Mouse (Mus musculus) heart, adult 2 months (tissue): ENCODE results near the gene Gnptg. TPM values are rescaled to one million over a fixed set of nuclear protein-coding genes. Genes with fewer than 3 reads are reported as not detected.
"Not testable (repeated sequence)": the region's sequence is repeated elsewhere in the genome, so short reads cannot be mapped to it uniquely, and the experiment has no call there.

Experiments
- DNase-seq, 2 experiments: peaks; one replicate each; pipeline ENCODE4 v3.0.0; 2021
- H3K27ac ChIP-seq: fragments of 200-600 bp; 2 replicates; pipeline ENCODE4 v1.8.1; 2022
- H3K27me3 ChIP-seq: fragments of 200-500 bp; 2 replicates; pipeline ENCODE4 v1.6.1; 2012; ENCODE audit warnings: mild to moderate bottlenecking, low read length, inconsistent platforms, mixed read lengths; ENCODE audit not compliant: control insufficient read depth, insufficient read depth
- H3K36me3 ChIP-seq: fragments of 200-500 bp; 2 replicates; pipeline ENCODE4 v1.6.1; 2012; ENCODE audit warnings: low read length, inconsistent platforms; ENCODE audit not compliant: control insufficient read depth, insufficient read depth
- H3K4me1 ChIP-seq: fragments of 200-500 bp; 2 replicates; pipeline ENCODE4 v1.6.1; 2011; ENCODE audit warnings: low read length; ENCODE audit not compliant: control insufficient read depth, insufficient read depth
- H3K4me3 ChIP-seq: fragments of 200-600 bp; 2 replicates; pipeline ENCODE4 v1.8.1; 2022
- H3K79me2 ChIP-seq: fragments of 200-500 bp; replicated peaks from 2 replicates; pipeline ENCODE4 v1.6.1; 2012; ENCODE audit warnings: mild to moderate bottlenecking, inconsistent platforms, low read length, moderate library complexity, mixed read lengths; ENCODE audit not compliant: control insufficient read depth, insufficient read depth
- H3K9ac ChIP-seq: fragments of 200-500 bp; 2 replicates; pipeline ENCODE4 v1.6.1; 2012; ENCODE audit warnings: low read depth, mild to moderate bottlenecking, control low read depth, inconsistent platforms, low read length, mixed read lengths
- CTCF ChIP-seq: fragments of 200-600 bp; IDR thresholded peaks from 2 replicates; pipeline ENCODE4 v1.8.1; 2022; ENCODE audit warnings: antibody characterized with exemption, mild to moderate bottlenecking, moderate library complexity
- EP300 ChIP-seq: fragments of 200-500 bp; IDR thresholded peaks from 2 replicates; pipeline ENCODE4 v1.6.1; 2011; ENCODE audit warnings: low read depth, low read length, control low read depth; ENCODE audit not compliant: insufficient read depth
- POLR2A ChIP-seq: fragments of 200-500 bp; IDR thresholded peaks from 2 replicates; pipeline ENCODE4 v1.6.1; 2011; ENCODE audit warnings: mild to moderate bottlenecking, low read depth, low read length, control low read depth; ENCODE audit not compliant: insufficient read depth
- WGBS: fragments of 180-500 bp; shearing (Covaris S2); methylation state at CpG from one replicate; pipeline ENCODE4 v1.1.7; 2018; 5-methylcytosine and 5-hydroxymethylcytosine counted together
- intact Hi-C: fragments of 180-260 bp; cut with DNase I; formaldehyde crosslinking; loops from one replicate; pipeline ENCODE4 v1.15.1; 2025
- polyA plus RNA-seq: library from polyadenylated mRNA; depleted of rRNA; stranded (reverse); fragments of >200 nt; gene quantifications from 2 replicates; pipeline ENCODE4 v1.2.3, GENCODE M21; 2012
- total RNA-seq, 2 experiments: library from RNA; stranded (reverse); gene quantifications; 2 replicates each; pipeline ENCODE4 v1.2.3; 2021

Gene Gnptg
- total and polyA plus RNA-seq, 3 experiments: 13.6 to 18.0 (median 16.1) TPM

DNA sequence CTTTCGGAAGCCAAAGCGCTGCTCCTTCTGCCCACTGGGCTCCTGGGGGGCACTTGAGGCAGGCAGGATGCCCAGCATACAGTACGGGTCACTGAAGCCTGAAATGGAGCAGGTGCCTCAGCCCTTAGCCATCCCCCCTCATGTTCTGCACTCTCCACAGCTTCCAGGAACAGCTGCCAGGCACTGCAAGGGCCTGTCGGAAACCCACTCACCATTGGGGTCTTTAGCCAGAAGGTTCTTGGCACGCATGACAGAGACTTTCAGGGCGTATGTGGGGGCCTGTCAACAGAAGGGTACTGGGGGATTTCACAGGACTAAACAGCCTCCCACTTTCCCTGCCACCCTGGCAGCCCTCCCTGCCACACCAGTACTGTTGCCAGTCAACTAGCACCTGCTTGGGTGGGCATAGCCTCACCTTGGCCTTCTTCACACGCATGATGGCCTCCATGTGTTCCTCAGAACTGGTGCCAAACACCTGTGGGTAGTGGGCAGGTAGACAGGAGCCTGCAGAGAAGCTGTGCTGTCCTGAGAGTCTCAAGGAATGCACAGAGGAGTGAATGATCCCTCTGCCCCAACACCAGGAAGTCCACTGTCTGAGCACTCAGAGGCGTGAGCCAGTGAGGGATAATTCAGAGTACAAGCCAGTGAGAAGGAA lies 10.4 kb upstream of the Gnptg start:
- 71% methylated on average over 8 of the region's 8 CpGs for WGBS
- H3K4me3 ChIP-seq: no peak overlapping the region
- intact Hi-C loops: no loop called here
- no peaks in the 10 kb centered on the region for H3K36me3 ChIP-seq
- no peak for TF ChIP-seq CTCF
- no peak for TF ChIP-seq EP300
- no peak for TF ChIP-seq POLR2A
- peaks cover 3% of the 10 kb centered on the region; the same call in 1 of the 2 replicates for H3K27me3 ChIP-seq
- H3K4me1 ChIP-seq: no peaks in the 10 kb centered on the region
- H3K9ac ChIP-seq: no peak overlapping the region
- H3K79me2 ChIP-seq: no peaks in the 10 kb centered on the region
- no peak overlapping the region for H3K27ac ChIP-seq
- DNase-seq: no peak

DNA sequence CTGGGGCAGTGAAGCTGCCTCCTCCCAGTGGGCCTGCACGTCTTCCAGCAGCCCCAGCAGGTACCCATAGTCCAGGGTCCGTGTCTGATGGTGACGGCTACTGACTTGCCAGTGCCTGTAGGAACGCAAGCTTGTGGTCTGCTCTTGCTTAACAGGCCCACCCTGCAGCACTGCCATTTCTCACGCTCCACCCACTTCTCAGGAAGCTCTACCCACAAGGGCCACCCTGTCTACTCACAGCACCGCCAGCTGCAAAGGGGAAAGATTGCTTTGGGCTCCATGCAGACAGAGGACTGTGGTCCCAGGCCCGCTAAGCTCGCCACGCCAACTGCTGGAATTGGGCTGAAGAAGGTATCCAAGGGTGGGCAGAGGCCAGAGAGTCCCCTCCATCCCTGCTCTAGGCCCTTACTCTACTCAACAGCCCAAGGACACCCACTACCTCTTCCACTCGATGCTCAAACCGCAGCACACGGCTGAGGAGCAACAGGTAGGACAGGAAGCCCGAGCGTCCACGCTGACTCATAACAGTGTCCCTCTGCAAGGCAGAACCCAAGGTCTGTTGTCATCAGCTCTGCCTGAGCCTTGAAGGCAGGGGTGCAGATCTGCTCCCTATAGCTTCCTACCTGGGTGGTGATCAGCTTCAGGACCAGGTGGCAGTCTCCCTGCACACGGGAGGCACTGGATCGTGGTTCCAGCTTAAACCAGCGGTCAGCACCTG lies 8.3 kb upstream of the Gnptg start:
- 71% methylated on average over 18 of the region's 18 CpGs for WGBS
- H3K4me3 ChIP-seq: no peak overlapping the region
- H3K27ac ChIP-seq: no peak overlapping the region
- H3K36me3 ChIP-seq: no peaks in the 10 kb centered on the region
- no peak for DNase-seq
- H3K27me3 ChIP-seq: no peaks in the 10 kb centered on the region
- H3K4me1 ChIP-seq: no peaks in the 10 kb centered on the region
- H3K79me2 ChIP-seq: no peaks in the 10 kb centered on the region
- no peak overlapping the region for H3K9ac ChIP-seq
- TF ChIP-seq CTCF (no peak), POLR2A (no peak), EP300 (no peak)
- intact Hi-C loops: no loop called here

DNA sequence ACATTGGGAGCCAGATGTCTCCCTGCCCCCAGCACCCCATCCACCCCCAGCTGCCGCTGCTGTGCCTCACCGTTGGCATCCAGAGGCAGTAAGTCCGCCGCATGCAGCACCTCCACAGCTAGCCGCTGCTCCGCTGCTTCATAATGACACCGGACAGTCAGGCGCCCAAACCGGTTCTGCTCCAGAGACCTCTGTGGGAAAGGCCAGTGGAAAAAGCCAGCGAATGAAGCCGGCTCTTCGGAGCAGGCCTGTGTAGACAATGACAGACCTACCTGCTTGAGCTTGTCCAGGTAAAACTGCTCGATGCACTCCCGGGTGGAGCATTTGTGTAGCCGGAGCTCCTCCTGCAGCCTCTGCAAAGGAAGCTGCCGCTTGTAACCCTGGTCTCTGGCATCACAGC lies 4.3 kb upstream of the Gnptg start:
- Histone ChIP-seq H3K27ac (no peak overlapping the region), H3K36me3 (no peaks in the 10 kb centered on the region), H3K4me1 (peaks cover 5% of the 10 kb centered on the region; the same call in 1 of the 2 replicates), H3K79me2 (no peaks in the 10 kb centered on the region), H3K4me3 (no peak overlapping the region), H3K9ac (no peak overlapping the region), H3K27me3 (no peaks in the 10 kb centered on the region)
- DNase-seq: no peak
- intact Hi-C loops: loop anchor here (5.0 kb wide), 1 partner anchor 57 kb away; the partner anchor contains the start of gene Unkl
- WGBS: 86% methylated on average over 16 of the region's 16 CpGs
- TF ChIP-seq CTCF (no peak), POLR2A (no peak), EP300 (no peak)

DNA sequence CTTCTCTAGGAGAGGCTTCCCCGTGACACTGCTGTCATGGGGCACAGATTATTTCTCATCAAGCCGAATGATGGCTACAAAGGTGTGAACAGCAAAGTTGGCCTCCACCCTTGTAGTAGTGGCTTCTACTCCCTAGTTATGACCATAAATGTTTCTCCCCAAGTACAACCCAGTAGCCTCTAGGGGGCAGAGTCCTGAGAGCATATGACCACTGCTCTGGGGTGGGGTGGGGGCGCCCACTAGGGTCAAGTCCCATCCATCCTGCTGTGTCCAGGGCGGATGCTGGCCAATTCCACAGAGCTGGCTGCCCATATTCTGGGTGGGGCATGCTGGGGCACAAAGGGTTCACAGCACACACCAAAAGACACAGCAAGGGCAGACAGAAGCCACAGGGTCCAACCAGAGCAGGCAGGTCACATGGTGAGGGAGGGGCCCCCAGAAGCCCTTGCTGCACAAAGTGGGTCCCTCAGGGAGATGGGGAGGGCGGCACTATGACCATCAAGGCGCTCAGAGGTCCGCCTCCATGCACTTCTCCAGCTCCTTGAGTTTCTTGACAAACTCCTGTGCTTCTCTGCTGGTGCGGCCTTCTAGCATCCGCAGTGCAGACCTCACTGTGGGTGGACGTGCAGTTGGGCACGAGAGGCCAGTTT lies 3.3 kb upstream of the Gnptg start:
- no peak overlapping the region for H3K9ac ChIP-seq
- H3K27ac ChIP-seq: no peak overlapping the region
- H3K4me3 ChIP-seq: no peak overlapping the region
- TF ChIP-seq EP300 (no peak), CTCF (no peak), POLR2A (no peak)
- no peaks in the 10 kb centered on the region for H3K27me3 ChIP-seq
- WGBS: 87% methylated on average over 11 of the region's 11 CpGs
- peaks cover 5% of the 10 kb centered on the region; the same call in 1 of the 2 replicates for H3K4me1 ChIP-seq
- no peaks in the 10 kb centered on the region for H3K36me3 ChIP-seq
- H3K79me2 ChIP-seq: no peaks in the 10 kb centered on the region
- DNase-seq: no peak
- intact Hi-C loops: loop anchor here (5.0 kb wide), 1 partner anchor 56 kb away; the partner anchor contains the start of gene Unkl

DNA sequence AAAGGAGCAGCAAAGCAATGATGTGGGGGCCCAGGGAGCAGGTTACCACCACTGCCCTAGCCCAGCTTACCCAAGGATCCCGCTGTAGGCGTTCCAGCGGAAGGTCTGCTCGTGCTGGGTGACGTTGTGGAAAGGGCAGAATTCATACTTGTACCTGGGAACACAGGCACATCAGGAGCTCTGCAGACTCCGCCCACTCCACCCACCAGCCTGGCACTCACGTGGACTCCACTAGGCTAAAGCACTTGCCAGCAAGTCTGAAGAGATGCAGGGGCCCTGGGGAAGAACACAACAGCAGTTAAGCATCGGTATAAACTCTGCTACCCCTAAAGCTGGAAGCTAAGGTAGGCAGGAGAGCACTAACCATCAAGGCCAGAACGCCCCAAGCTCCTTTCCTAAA lies 4.3 kb downstream of the Gnptg start:
- no peak overlapping the region for H3K9ac ChIP-seq
- H3K4me3 ChIP-seq: no peak overlapping the region
- H3K27ac ChIP-seq: no peak overlapping the region
- WGBS: 87% methylated on average over 9 of the region's 9 CpGs
- no peak for TF ChIP-seq EP300
- no peak for TF ChIP-seq POLR2A
- no peak for TF ChIP-seq CTCF
- no peaks in the 10 kb centered on the region for H3K36me3 ChIP-seq
- no peak for DNase-seq
- H3K4me1 ChIP-seq: peaks cover 2% of the 10 kb centered on the region; the same call in 1 of the 2 replicates
- intact Hi-C loops: no loop called here
- H3K79me2 ChIP-seq: no peaks in the 10 kb centered on the region
- H3K27me3 ChIP-seq: no peaks in the 10 kb centered on the region

DNA sequence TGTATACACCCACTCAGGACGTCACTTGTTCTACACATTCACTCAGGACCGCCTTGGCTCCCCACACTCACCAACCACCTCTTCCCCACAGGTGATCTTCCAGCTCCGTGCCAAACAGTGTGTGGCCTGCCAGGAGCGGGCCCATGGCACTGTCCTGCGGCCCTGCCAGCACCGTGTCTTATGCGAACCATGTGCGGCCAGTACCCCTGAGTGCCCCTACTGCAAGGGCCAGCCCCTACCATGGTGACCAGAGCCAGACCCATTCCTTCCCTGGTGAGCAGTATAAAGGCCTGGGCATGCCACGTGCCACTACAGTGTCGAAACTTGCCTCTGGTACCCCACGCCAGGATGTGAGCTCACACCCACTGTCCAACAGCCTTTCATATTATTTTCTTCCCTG lies 8.3 kb downstream of the Gnptg start:
- H3K27ac ChIP-seq, H3K36me3 ChIP-seq, H3K79me2 ChIP-seq, H3K4me1 ChIP-seq, H3K27me3 ChIP-seq, intact Hi-C loops, DNase-seq, H3K4me3 ChIP-seq, H3K9ac ChIP-seq: not testable (repeated sequence)
- 94% methylated on average over 6 of the region's 11 CpGs for WGBS
